ENCODE assay signal across 8 mouse cellular contexts in genomic region chr7:102440822-102441656, GRCm38 (mm10). TPM values are rescaled to one million over a fixed set of nuclear protein-coding genes. Genes with fewer than 3 reads are reported as not detected.
DNase-seq lines count a peak whose midpoint lies in the region; ATAC-seq and TF ChIP-seq lines count a peak whose summit lies in the region.

No protein-coding gene starts in this region.

- no peak overlapping the region for H3K9ac ChIP-seq in hindbrain, embryonic 15.5 days

- peak overlapping the region; percentile 22 for H3ac ChIP-seq in myocyte (ENCODE audit: control insufficient read depth, insufficient read length)

- no peak for DNase-seq in layer of hippocampus, adult 2 months (ENCODE audit: low spot score in 2 of 2)
- DNase-seq in layer of hippocampus, adult 11-12 months (ENCODE audit: low spot score) = no peak
- DNase-seq in c-Kit-positive CD71-positive TER-119-negative erythroid progenitor cells, embryonic 14.5 days (ENCODE audit: low read depth) = peak; percentile 11
- DNase-seq in embryo, embryonic 9.5 days (ENCODE audit: extremely low spot score) = no peak
- DNase-seq in layer of hippocampus, adult 18-20 months (ENCODE audit: low spot score in 2 of 2) = no peak
- DNase-seq in layer of hippocampus, adult 8-10 months (ENCODE audit: low spot score in 2 of 2) = no peak

- H3K27ac ChIP-seq in layer of hippocampus, adult 2 months = peak overlapping the region; percentile 75; the same call in 1 of the 2 replicates
- H3K27ac ChIP-seq in hindbrain, embryonic 15.5 days (replicated peaks) = peak overlapping the region; percentile 73; the same call in 1 of the 2 replicates

- peak; percentile 5 for ATAC-seq in hindbrain, embryonic 15.5 days (ENCODE audit: low FRiP score, low read depth)

- H3K79me2 ChIP-seq in myocyte (ENCODE audit: control insufficient read depth, insufficient read depth) = peaks cover 28% of the 10 kb centered on the region

- no peaks in the 10 kb centered on the region for H3K27me3 ChIP-seq in hindbrain, embryonic 15.5 days
- no peaks in the 10 kb centered on the region for H3K27me3 ChIP-seq in myocyte (ENCODE audit: control insufficient read depth, insufficient read depth, insufficient read length)

- no peak for TF ChIP-seq POLR2A in myocyte (IDR thresholded peaks at IDR 0.05; ENCODE audit: insufficient read length, low read depth)

- H3K36me3 ChIP-seq in hindbrain, embryonic 15.5 days = peaks cover 5% of the 10 kb centered on the region
- H3K36me3 ChIP-seq in myocyte (ENCODE audit: control insufficient read depth, insufficient read depth) = no peaks in the 10 kb centered on the region

- TF ChIP-seq CTCF in layer of hippocampus, adult 2 months (conservative IDR thresholded peaks at IDR 0.05) = no peak

- WGBS in hindbrain, embryonic 15.5 days = 52% methylated on average over 15 of the region's 15 CpGs

- peak overlapping the region; percentile 78 for H3K4me2 ChIP-seq in hindbrain, embryonic 15.5 days
- H3K4me2 ChIP-seq in myocyte (ENCODE audit: low read depth) = peak overlapping the region; percentile 76

- H3K9me3 ChIP-seq in hindbrain, embryonic 15.5 days = no peaks in the 10 kb centered on the region

- peak overlapping the region; percentile 86 for H3K4me3 ChIP-seq in layer of hippocampus, adult 2 months
- H3K4me3 ChIP-seq in hindbrain, embryonic 15.5 days = peak overlapping the region; percentile 80
- H3K4me3 ChIP-seq in myocyte = peak overlapping the region; percentile 93

- peaks cover 18% of the 10 kb centered on the region for H3K4me1 ChIP-seq in hindbrain, embryonic 15.5 days (replicated peaks)

TF ChIP-seq in myocyte, 11 proteins besides CTCF, POLR2A, EP300 and RAD21:
- no peak for TF ChIP-seq TCF3 (IDR thresholded peaks at IDR 0.05; ENCODE audit: insufficient read length, low read depth)
- no peak for TF ChIP-seq TCF12 (IDR thresholded peaks at IDR 0.05; ENCODE audit: insufficient read depth, poor library complexity, severe bottlenecking)
- TF ChIP-seq CEBPB (IDR thresholded peaks at IDR 0.05; ENCODE audit: insufficient read depth, poor library complexity, severe bottlenecking) = no peak
- TF ChIP-seq MYOG (IDR thresholded peaks at IDR 0.05; ENCODE audit: control insufficient read depth in 1 of 3, insufficient read depth in 1 of 3, insufficient read length in 2 of 3, low read depth in 2 of 3) = no peak
- TF ChIP-seq E2F4 (IDR thresholded peaks at IDR 0.05; ENCODE audit: insufficient read depth) = no peak
- no peak for TF ChIP-seq MAX (IDR thresholded peaks at IDR 0.05; ENCODE audit: low read depth)
- no peak for TF ChIP-seq REST (IDR thresholded peaks at IDR 0.05; ENCODE audit: insufficient read depth, insufficient read length)
- TF ChIP-seq USF1 (IDR thresholded peaks at IDR 0.05; ENCODE audit: low read depth) = no peak
- no peak for TF ChIP-seq POLR2AphosphoS2 (IDR thresholded peaks at IDR 0.05; ENCODE audit: insufficient read length, low read depth)
- no peak for TF ChIP-seq SRF (IDR thresholded peaks at IDR 0.05; ENCODE audit: control insufficient read depth, insufficient read length, low read depth)
- no peak for TF ChIP-seq MYOD1 (IDR thresholded peaks at IDR 0.05; ENCODE audit: control insufficient read depth in 1 of 3, insufficient read length in 2 of 3, low read depth in 2 of 3)

RNA-seq across cellular contexts. Expression of gene Rrm1, which starts 0.5 kb away (rescaled TPM):
- 10 to 100 TPM; 10.8 to 13.0 TPM for total RNA-seq in layer of hippocampus, adult 2 months (2021)
- 51.4 and 61.4 TPM in 2 replicates for polyA plus RNA-seq in hindbrain, embryonic 15.5 days (2015; fragmentation: Nextera tagmentation; extraction: Ambion mirVana)
- 32.2 TPM for polyA plus RNA-seq in myocyte (2012; fragmentation: generic; extraction: Trizol)
- 10 to 100 TPM in 1 of 2 experiments, 1 to 10 TPM in 1; 9.4 to 11.4 TPM for total RNA-seq in layer of hippocampus, adult 18-20 months (2021)
- total RNA-seq in layer of hippocampus, adult 8-10 months (2022) = 10 to 100 TPM; 10.7 to 12.0 (median 11.5) TPM

RNA-seq across cellular contexts. Expression of gene Olfr543, which starts 40.4 kb away (rescaled TPM):
- total RNA-seq in layer of hippocampus, adult 2 months (2021) = not detected
- 0.34 and 0.52 TPM in 2 replicates for polyA plus RNA-seq in hindbrain, embryonic 15.5 days (2015; fragmentation: Nextera tagmentation; extraction: Ambion mirVana)
- not detected for polyA plus RNA-seq in myocyte (2012; fragmentation: generic; extraction: Trizol)
- not detected for total RNA-seq in layer of hippocampus, adult 18-20 months (2021)
- not detected for total RNA-seq in layer of hippocampus, adult 8-10 months (2022)

RNA-seq across cellular contexts. Expression of gene Olfr544, which starts 47.1 kb away (rescaled TPM):
- total RNA-seq in layer of hippocampus, adult 2 months (2021) = not detected
- polyA plus RNA-seq in hindbrain, embryonic 15.5 days (2015; fragmentation: Nextera tagmentation; extraction: Ambion mirVana) = 0.16 and 0.18 TPM in 2 replicates
- not detected for polyA plus RNA-seq in myocyte (2012; fragmentation: generic; extraction: Trizol)
- not detected for total RNA-seq in layer of hippocampus, adult 18-20 months (2021)
- total RNA-seq in layer of hippocampus, adult 8-10 months (2022) = not detected

RNA-seq across cellular contexts. Expression of gene Olfr545, which starts 58.3 kb away (rescaled TPM):
- total RNA-seq in layer of hippocampus, adult 2 months (2021) = not detected
- 0.13 and 0.25 TPM in 2 replicates for polyA plus RNA-seq in hindbrain, embryonic 15.5 days (2015; fragmentation: Nextera tagmentation; extraction: Ambion mirVana)
- not detected for polyA plus RNA-seq in myocyte (2012; fragmentation: generic; extraction: Trizol)
- not detected for total RNA-seq in layer of hippocampus, adult 18-20 months (2021)
- total RNA-seq in layer of hippocampus, adult 8-10 months (2022) = not detected
